Mouse (Mus musculus): Measurements from ENCODE around the gene Hs6st1. TPM values are rescaled to one million over a fixed set of nuclear protein-coding genes. Genes with fewer than 3 reads are reported as not detected.

Hs6st1 gene
- polyA plus RNA-seq, 1 experiment from 2014 or later, result 6.7 TPM

DNA sequence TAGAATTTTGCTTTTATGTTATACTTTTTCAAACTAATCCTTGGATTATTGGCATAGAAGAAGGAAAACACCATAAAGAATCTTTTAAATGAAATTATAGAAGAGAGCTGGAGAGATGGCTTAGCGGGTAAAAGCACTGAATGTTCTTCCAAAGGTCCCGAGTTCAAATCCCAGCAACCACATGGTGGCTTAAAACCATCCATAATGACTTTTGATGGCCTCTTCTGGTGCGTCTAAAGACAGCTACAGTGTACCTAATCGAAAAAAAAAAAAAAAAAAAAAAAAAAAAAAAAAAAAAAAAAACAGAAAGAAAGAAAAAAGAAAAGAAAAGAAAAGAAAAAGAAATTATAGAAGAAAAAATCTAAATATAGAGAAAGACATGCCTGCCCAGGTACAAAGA lies 23.9 kb upstream of the Hs6st1 start:
- Histone ChIP-seq H3K4me3 (ENCODE audit: low read depth, low read length) (no peak overlapping the region), H3K9me3 (ENCODE audit: control insufficient read depth) (no peaks in the 10 kb centered on the region), H3K9ac (ENCODE audit: low read depth, low read length) (no peak overlapping the region), H3K27me3 (replicated peaks; ENCODE audit: control insufficient read depth, insufficient read depth, low read length) (no peaks in the 10 kb centered on the region), H3K36me3 (ENCODE audit: control insufficient read depth, insufficient read depth) (no peaks in the 10 kb centered on the region), H3K27ac (ENCODE audit: low read depth, low read length) (no peak overlapping the region), H3K4me2 (replicated peaks; ENCODE audit: low read depth) (no peak overlapping the region), H3K4me1 (replicated peaks; ENCODE audit: control insufficient read depth, insufficient read depth, low read length) (no peaks in the 10 kb centered on the region)
- TF ChIP-seq CTCF (IDR thresholded peaks at IDR 0.05; ENCODE audit: low read depth), result no peak
- no peak for ATAC-seq
- WGBS, result 94% methylated on average over 4 of the region's 4 CpGs

DNA sequence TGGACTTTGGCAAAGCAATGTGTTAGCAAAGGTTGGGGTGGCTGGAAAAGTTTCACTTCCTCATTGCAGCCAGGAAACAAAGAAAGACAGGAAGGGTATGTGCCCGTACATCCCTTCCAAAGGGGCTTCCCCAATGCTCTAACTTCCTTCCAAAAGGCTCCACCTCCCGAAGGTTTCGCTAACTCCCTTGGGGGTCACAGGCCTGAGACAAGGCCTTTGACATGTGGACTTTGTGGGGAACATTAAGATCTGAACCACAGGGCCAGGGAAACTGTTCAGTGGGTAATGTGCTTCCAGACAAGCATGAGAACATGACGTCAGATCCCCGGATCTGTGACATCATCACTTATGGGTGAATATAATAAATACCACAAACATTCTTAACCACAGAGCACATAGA lies 15.5 kb upstream of the Hs6st1 start:
- H3K4me2 ChIP-seq (replicated peaks; ENCODE audit: low read depth), result no peak overlapping the region
- ATAC-seq, result no peak
- H3K27ac ChIP-seq (ENCODE audit: low read depth, low read length), result no peak overlapping the region
- no peak overlapping the region for H3K4me3 ChIP-seq (ENCODE audit: low read depth, low read length)
- no peaks in the 10 kb centered on the region for H3K36me3 ChIP-seq (ENCODE audit: control insufficient read depth, insufficient read depth)
- H3K27me3 ChIP-seq (replicated peaks; ENCODE audit: control insufficient read depth, insufficient read depth, low read length), result no peaks in the 10 kb centered on the region
- no peaks in the 10 kb centered on the region for H3K9me3 ChIP-seq (ENCODE audit: control insufficient read depth)
- 73% methylated on average over 5 of the region's 5 CpGs for WGBS
- no peak for TF ChIP-seq CTCF (IDR thresholded peaks at IDR 0.05; ENCODE audit: low read depth)
- no peak overlapping the region for H3K9ac ChIP-seq (ENCODE audit: low read depth, low read length)
- no peaks in the 10 kb centered on the region; the same call in 1 of the 2 replicates for H3K4me1 ChIP-seq (replicated peaks; ENCODE audit: control insufficient read depth, insufficient read depth, low read length)

DNA sequence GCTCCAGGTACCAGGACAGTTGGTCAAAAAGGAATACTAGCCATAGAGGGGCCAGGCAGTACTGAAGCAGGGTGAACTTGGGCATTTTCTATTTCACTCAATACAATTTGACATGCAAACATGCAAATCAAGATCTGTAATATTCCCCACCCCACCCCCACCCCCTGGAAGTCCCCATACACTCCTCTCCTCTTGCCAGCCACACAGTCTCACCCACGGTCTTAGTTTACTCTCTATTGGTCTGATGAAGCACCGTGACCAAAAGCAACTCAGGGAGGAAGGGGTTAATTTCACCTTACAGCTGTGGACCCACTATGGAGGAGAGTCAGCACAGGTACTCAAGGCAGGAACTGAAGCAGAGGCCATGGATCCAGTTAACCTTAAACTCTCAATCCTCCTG lies 14.6 kb upstream of the Hs6st1 start:
- Histone ChIP-seq H3K27me3 (replicated peaks; ENCODE audit: control insufficient read depth, insufficient read depth, low read length) (no peaks in the 10 kb centered on the region), H3K4me1 (replicated peaks; ENCODE audit: control insufficient read depth, insufficient read depth, low read length) (no peaks in the 10 kb centered on the region; the same call in 1 of the 2 replicates), H3K4me2 (replicated peaks; ENCODE audit: low read depth) (no peak overlapping the region), H3K9me3 (ENCODE audit: control insufficient read depth) (no peaks in the 10 kb centered on the region), H3K4me3 (ENCODE audit: low read depth, low read length) (no peak overlapping the region), H3K36me3 (ENCODE audit: control insufficient read depth, insufficient read depth) (no peaks in the 10 kb centered on the region), H3K27ac (ENCODE audit: low read depth, low read length) (no peak overlapping the region), H3K9ac (ENCODE audit: low read depth, low read length) (no peak overlapping the region)
- ATAC-seq, result no peak
- 96% methylated on average over 2 of the region's 2 CpGs for WGBS
- no peak for TF ChIP-seq CTCF (IDR thresholded peaks at IDR 0.05; ENCODE audit: low read depth)

DNA sequence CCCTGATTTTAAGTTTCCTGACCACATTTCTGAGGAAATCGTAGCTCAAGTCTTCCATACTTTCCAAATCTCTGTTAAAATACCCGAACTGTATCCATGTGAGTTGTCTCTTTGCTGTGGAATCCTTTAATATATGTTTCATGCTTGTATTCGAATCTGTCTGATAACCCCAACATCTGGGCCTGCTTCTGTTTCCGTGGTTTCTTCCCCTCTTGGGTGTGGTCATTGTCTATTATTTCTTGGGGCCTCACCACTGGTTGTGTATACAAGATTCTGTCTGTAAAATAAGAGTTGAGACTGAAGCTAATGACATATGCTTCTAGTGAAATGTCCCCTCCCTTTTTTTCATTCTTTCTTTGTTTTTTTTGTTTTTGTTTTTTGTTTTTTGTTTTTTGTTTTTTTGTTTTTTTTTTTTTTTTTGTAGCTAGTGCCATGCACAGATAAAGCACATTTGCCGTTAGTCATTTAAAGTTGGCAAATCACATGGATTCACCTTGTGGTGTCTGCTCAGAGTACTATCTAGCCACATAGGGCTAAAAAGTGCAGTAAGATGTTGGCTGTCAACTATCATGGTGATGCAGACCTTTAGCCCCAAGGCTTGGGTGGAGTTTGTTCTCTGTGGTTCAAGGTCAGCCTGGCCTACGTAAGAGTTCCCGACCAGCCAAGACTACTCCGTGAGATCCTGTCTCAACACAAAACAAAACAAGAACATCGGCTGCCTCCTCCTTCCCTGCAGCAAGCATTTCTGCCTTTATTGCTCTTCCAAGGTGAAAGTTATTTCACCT lies 13.8 kb upstream of the Hs6st1 start:
- whole genome bisulfite sequencing, result 77% methylated on average over 9 of the region's 9 CpGs
- no peaks in the 10 kb centered on the region for H3K9me3 ChIP-seq (ENCODE audit: control insufficient read depth)
- no peak overlapping the region for H3K4me2 ChIP-seq (replicated peaks; ENCODE audit: low read depth)
- no peaks in the 10 kb centered on the region for H3K27me3 ChIP-seq (replicated peaks; ENCODE audit: control insufficient read depth, insufficient read depth, low read length)
- 0 out of 2 replicates have a peak, but pooled peaks have one; percentile 19 for ATAC-seq
- H3K27ac ChIP-seq (ENCODE audit: low read depth, low read length), result no peak overlapping the region
- H3K4me1 ChIP-seq (replicated peaks; ENCODE audit: control insufficient read depth, insufficient read depth, low read length), result no peaks in the 10 kb centered on the region; the same call in 1 of the 2 replicates
- H3K36me3 ChIP-seq (ENCODE audit: control insufficient read depth, insufficient read depth), result no peaks in the 10 kb centered on the region
- no peak overlapping the region for H3K4me3 ChIP-seq (ENCODE audit: low read depth, low read length)
- TF ChIP-seq CTCF (IDR thresholded peaks at IDR 0.05; ENCODE audit: low read depth), result no peak
- H3K9ac ChIP-seq (ENCODE audit: low read depth, low read length), result no peak overlapping the region

DNA sequence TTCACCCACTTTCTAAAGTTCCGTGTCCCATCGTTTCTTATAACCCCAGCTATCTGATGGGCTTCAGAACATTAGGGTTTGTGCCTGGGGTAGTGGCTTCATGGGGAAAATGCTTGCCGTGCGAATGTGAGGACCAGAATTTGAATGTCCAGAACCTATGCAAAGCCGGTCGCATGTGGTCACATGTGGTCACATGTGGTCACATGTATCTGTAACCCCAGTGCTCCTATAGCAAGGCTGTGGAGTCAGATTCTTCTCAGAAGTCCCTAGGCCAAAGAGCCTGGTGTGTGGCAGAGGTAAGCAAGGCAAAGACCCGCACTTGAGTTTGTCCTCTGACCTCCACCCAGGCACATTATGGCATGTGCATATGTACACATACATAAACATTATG lies 13.2 kb upstream of the Hs6st1 start:
- Histone ChIP-seq H3K9ac (ENCODE audit: low read depth, low read length) (no peak overlapping the region), H3K9me3 (ENCODE audit: control insufficient read depth) (no peaks in the 10 kb centered on the region), H3K27me3 (replicated peaks; ENCODE audit: control insufficient read depth, insufficient read depth, low read length) (no peaks in the 10 kb centered on the region), H3K27ac (ENCODE audit: low read depth, low read length) (no peak overlapping the region), H3K4me2 (replicated peaks; ENCODE audit: low read depth) (no peak overlapping the region), H3K4me3 (ENCODE audit: low read depth, low read length) (no peak overlapping the region), H3K4me1 (replicated peaks; ENCODE audit: control insufficient read depth, insufficient read depth, low read length) (no peaks in the 10 kb centered on the region; the same call in 1 of the 2 replicates), H3K36me3 (ENCODE audit: control insufficient read depth, insufficient read depth) (no peaks in the 10 kb centered on the region)
- no peak for ATAC-seq
- 76% methylated on average over 7 of the region's 7 CpGs for WGBS
- no peak for TF ChIP-seq CTCF (IDR thresholded peaks at IDR 0.05; ENCODE audit: low read depth)

DNA sequence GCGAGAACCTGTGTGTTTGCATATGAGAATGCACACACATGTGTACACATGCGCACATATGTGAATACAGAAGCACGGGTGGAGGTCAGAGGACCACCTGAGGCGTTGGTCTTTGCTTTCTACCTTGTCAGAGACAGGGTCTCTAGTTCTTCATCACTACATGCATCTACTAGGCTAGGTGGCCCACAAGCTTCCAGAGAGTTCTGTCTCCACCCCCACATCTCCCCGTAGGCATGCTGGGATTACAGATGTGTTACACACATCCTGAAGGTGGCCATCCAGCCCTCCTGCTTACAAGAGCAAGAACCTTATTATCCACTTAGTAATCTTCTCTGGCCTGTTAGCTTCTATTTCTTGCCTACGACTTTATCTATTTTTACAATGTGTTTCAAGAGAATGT lies 8.8 kb upstream of the Hs6st1 start:
- no peak overlapping the region for H3K4me2 ChIP-seq (replicated peaks; ENCODE audit: low read depth)
- H3K27ac ChIP-seq (ENCODE audit: low read depth, low read length), result no peak overlapping the region
- H3K9me3 ChIP-seq (ENCODE audit: control insufficient read depth), result no peaks in the 10 kb centered on the region
- no peaks in the 10 kb centered on the region for H3K27me3 ChIP-seq (replicated peaks; ENCODE audit: control insufficient read depth, insufficient read depth, low read length)
- WGBS, result 84% methylated on average over 6 of the region's 6 CpGs
- no peak for ATAC-seq
- H3K4me3 ChIP-seq (ENCODE audit: low read depth, low read length), result no peak overlapping the region
- TF ChIP-seq CTCF (IDR thresholded peaks at IDR 0.05; ENCODE audit: low read depth), result no peak
- H3K4me1 ChIP-seq (replicated peaks; ENCODE audit: control insufficient read depth, insufficient read depth, low read length), result no peaks in the 10 kb centered on the region; the same call in 1 of the 2 replicates
- H3K9ac ChIP-seq (ENCODE audit: low read depth, low read length), result no peak overlapping the region
- no peaks in the 10 kb centered on the region for H3K36me3 ChIP-seq (ENCODE audit: control insufficient read depth, insufficient read depth)
